Mouse (Mus musculus) hematopoietic stem cell, adult 5-6 weeks (primary cell): ENCODE measurements around the gene Trhde. TPM values are rescaled to one million over a fixed set of nuclear protein-coding genes. Genes with fewer than 3 reads are reported as not detected.

Source experiments
- ATAC-seq, 2 experiments: fragments of 125-278 bp in 1 of 2; replicated peaks in 1 of 2; 2 replicates each; pipeline ENCODE4 v1.8.0; 2016 to 2017; ENCODE audit warnings: inconsistent platforms in 2 of 2, mild to moderate bottlenecking in 2 of 2, moderate number of reproducible peaks in 2 of 2, low read depth in 1 of 2, moderate TSS enrichment in 1 of 2; ENCODE audit not compliant: low FRiP score in 2 of 2, poor library complexity in 2 of 2, severe bottlenecking in 2 of 2, insufficient read depth in 1 of 2, low TSS enrichment in 1 of 2
- total RNA-seq: library from RNA; stranded (forward); fragments of 172-1452, 232-1000 nt; gene quantifications from 2 replicates; pipeline ENCODE4 v1.2.3, GENCODE M21; 2017

The Trhde gene
- total RNA-seq, 1 experiment from 2014 or later: not detected

DNA sequence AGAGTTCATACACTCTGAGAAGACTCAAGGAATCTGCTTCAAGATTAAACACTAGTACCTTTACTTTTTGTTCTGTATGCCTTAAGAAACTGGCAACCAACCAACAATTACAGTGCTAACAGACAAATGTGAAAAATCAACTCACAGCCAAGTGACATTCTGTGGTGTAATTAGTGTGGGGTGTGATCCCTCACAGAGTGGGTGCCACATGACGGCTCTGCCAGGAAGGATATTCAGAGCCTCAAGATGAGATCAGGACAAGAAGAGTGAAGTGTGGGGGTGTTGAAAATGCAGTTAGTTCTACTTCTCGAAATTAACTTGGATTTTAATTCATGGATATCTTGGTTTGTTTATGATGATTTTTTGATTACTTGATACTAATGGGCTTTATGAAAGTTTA, 398.3 kb downstream of the Trhde start:
- no peak for ATAC-seq

DNA sequence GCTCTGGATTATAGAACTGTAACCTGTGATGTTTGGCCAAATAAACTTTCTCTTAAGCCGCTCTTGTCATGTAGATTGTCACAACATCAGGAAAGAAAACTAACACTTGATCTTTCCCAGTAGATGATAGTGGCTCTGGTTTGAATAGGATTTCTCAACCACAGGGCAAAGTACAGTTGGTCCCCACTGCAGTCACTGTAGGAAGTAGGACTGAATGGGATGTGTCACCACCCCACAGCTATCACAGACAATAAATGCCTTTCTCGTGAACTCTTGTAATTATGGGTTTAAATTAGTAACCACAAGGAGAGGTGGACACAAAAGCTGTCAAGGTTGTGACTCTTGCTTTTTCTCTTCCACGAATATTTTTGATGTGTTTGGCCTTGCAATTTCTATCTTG, 431.3 kb downstream of the Trhde start:
- ATAC-seq: no peak

DNA sequence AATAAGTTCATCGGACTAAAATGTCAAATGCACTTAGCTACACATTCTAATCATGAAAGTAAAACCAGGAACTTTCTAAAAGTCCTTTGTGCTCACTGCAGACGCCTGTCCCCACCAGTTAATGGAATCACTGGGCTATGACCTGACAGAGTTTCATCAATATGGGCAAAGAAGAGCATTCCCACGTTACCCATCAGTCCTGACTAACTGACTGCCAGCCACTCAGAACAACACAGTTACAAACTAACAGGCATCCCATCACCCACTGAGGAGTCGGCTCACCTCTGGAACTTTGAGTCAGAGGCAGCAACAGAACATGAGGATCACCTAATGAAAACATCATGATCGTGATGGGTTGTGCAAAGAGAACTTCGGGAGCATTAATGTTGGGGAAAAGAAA, 438.7 kb downstream of the Trhde start:
- no peak for ATAC-seq

- no peak for ATAC-seq
Measured at GRCm38 (mm10) chr10:114362631-114363030, 439.5 kb downstream of the Trhde start.
